Mouse (Mus musculus): ENCODE data around the gene Cd38.

- TF ChIP-seq CTCF (IDR thresholded peaks at IDR 0.05; ENCODE audit: borderline replicate concordance, control insufficient read depth, extremely low read depth, insufficient read depth, low read length, poor library complexity) (no peak), POLR2A (IDR thresholded peaks at IDR 0.05; ENCODE audit: control insufficient read depth, extremely low read depth, insufficient read depth, low read length, poor library complexity) (no peak)
These were observed 23.3 kb upstream of the Cd38 start for GRCm38 (mm10) chr5:43845083-43845482.
